Mouse (Mus musculus) neural tube, embryonic 14.5 days (tissue): Measurements from ENCODE around the gene Fkbp14. TPM values are rescaled to one million over a fixed set of nuclear protein-coding genes. Genes with fewer than 3 reads are reported as not detected.

Experiments used
- ATAC-seq: fragments of 200-750 bp; cut with Nextera tagmentation; 2 replicates; pipeline ENCODE4 v1.8.0; 2017; ENCODE audit warnings: low read depth, mild to moderate bottlenecking, moderate TSS enrichment, moderate library complexity
- H3K27ac ChIP-seq: fragments of 300-500 bp; sonication (generic); 2 replicates; pipeline ENCODE4 v1.5.1; 2014; ENCODE audit warnings: low read depth, mild to moderate bottlenecking, control low read depth, low read length, moderate library complexity, mixed read lengths
- H3K27me3 ChIP-seq: fragments of 300-500 bp; sonication (generic); 2 replicates; pipeline ENCODE4 v1.6.1; 2014; ENCODE audit warnings: low read length; ENCODE audit not compliant: control insufficient read depth, insufficient read depth
- H3K36me3 ChIP-seq: fragments of 300-500 bp; sonication (generic); 2 replicates; pipeline ENCODE4 v1.6.1; 2014; ENCODE audit warnings: low read length, mixed read lengths; ENCODE audit not compliant: control insufficient read depth, insufficient read depth
- H3K4me1 ChIP-seq: fragments of 300-500 bp; sonication (generic); 2 replicates; pipeline ENCODE4 v1.6.1; 2014; ENCODE audit warnings: low read length; ENCODE audit not compliant: control insufficient read depth, insufficient read depth
- H3K4me2 ChIP-seq: fragments of 300-500 bp; sonication (generic); 2 replicates; pipeline ENCODE4 v1.6.1; 2014; ENCODE audit warnings: mild to moderate bottlenecking, low read depth, low read length, control low read depth
- H3K4me3 ChIP-seq: fragments of 300-500 bp; sonication (generic); 2 replicates; pipeline ENCODE4 v1.5.1; 2014; ENCODE audit warnings: low read depth, low read length, control low read depth, mixed read lengths
- H3K9ac ChIP-seq: fragments of 300-500 bp; sonication (generic); replicated peaks from 2 replicates; pipeline ENCODE4 v1.6.1; 2014; ENCODE audit warnings: low read depth, mild to moderate bottlenecking, control low read depth, low read length, mixed read lengths
- H3K9me3 ChIP-seq: fragments of 300-500 bp; sonication (generic); 2 replicates; pipeline ENCODE4 v1.6.1; 2016; ENCODE audit warnings: low read length; ENCODE audit not compliant: control insufficient read depth
- WGBS: fragments of 180-500 bp; shearing (Covaris S2); extraction: QIAGEN DNeasy Blood & Tissue Kit; methylation state at CpG from one replicate; pipeline ENCODE4 v1.1.7; 2014; 5-methylcytosine and 5-hydroxymethylcytosine counted together
- polyA plus RNA-seq: library from polyadenylated mRNA; unstranded; fragments of >200 nt; fragmentation: Nextera tagmentation; extraction: Ambion mirVana; gene quantifications from 2 replicates; pipeline ENCODE4 v1.2.1, GENCODE M21; 2014

The Fkbp14 gene
- polyA plus RNA-seq = 9.1 and 14.6 TPM in 2 replicates

DNA sequence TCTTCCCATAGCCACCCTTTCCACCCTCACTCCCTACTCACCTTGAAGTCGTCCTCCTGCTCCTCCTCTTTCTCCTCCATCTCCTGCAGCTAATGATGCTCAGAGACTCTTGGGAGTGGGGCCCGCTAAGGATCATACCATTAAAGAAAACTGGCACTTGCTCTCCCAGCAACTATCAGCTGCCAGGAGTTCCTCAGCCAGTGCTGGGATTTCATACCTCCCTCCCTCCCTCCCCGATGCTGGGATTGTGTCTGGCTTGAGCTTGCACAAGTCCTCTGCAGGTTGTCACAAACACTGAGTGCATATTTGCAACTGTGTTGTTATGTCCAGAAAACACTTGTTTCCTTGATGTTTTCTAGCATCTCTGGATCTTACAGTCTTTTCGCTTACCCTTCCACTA, at the start of gene Fkbp14:
TSS of gene Fkbp14 (minus strand) at position 101 of the 400 bp plus-strand sequence.
- no peaks in the 10 kb centered on the region for H3K9me3 ChIP-seq
- no peak within 1 kb of the TSS for H3K27ac ChIP-seq
- H3K4me2 ChIP-seq = peak within 1 kb of the TSS; percentile 62
- H3K36me3 ChIP-seq = no peaks in the 10 kb centered on the region
- peaks cover 2% of the 10 kb centered on the region; the same call in 1 of the 2 replicates for H3K27me3 ChIP-seq
- ATAC-seq = no peak
- 74% methylated on average over 4 of the region's 4 CpGs for whole genome bisulfite sequencing
- H3K4me3 ChIP-seq = peak within 1 kb of the TSS; percentile 98; the same call in 1 of the 2 replicates
- H3K9ac ChIP-seq = no peak within 1 kb of the TSS
- peaks cover 13% of the 10 kb centered on the region for H3K4me1 ChIP-seq

DNA sequence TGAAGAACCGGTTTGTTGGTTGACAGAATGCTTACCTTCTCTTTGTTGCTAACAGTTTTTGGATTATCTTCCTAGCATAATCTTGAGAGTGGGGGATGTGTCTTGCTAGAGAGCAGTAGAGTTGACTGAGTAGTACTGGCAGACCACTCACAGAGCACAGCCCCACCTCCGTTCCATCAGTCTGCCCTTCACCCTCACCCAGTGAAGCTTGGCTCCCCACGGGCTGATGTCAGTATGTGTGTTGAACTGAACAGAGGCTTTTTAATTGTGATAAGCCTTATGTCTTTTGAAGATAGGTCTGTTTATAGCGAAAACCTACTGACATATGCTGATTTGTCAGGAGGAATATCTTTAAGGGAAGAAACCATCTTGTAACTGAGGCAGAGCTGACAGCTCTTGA, 46.1 kb upstream of the Fkbp14 start:
- no peaks in the 10 kb centered on the region for H3K27me3 ChIP-seq
- no peak for ATAC-seq
- no peak overlapping the region for H3K9ac ChIP-seq
- peaks cover 3% of the 10 kb centered on the region; the same call in 1 of the 2 replicates for H3K36me3 ChIP-seq
- 91% methylated on average over 4 of the region's 4 CpGs for WGBS
- no peak overlapping the region for H3K4me3 ChIP-seq
- no peak overlapping the region for H3K4me2 ChIP-seq
- no peak overlapping the region for H3K27ac ChIP-seq
- H3K9me3 ChIP-seq = no peaks in the 10 kb centered on the region
- H3K4me1 ChIP-seq = no peaks in the 10 kb centered on the region

DNA sequence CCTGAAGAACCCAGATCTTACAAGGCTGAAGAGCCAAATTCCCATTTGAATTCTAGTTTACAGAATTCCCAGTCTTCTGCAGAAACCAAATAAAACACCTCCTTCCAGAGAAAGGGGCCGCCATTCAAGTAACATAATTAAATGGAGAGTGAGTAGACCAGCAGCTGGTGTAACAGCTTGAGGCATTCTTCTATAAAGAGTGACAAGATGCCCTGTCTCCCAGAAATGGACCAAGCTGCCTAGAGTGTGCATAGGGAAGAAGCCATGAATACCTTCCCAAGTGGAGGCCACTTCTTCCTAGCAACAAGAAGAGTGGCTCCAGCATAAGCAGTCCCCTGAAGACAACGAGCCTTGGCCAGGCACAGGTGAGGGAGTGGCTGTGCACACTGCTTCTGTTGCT, 44.8 kb upstream of the Fkbp14 start:
- Histone ChIP-seq H3K36me3 (peaks cover 5% of the 10 kb centered on the region; the same call in 1 of the 2 replicates), H3K27ac (no peak overlapping the region), H3K27me3 (no peaks in the 10 kb centered on the region), H3K9ac (no peak overlapping the region), H3K4me2 (no peak overlapping the region), H3K9me3 (no peaks in the 10 kb centered on the region), H3K4me1 (no peaks in the 10 kb centered on the region), H3K4me3 (no peak overlapping the region)
- no peak for ATAC-seq
- whole genome bisulfite sequencing = 85% methylated on average over 2 of the region's 2 CpGs

DNA sequence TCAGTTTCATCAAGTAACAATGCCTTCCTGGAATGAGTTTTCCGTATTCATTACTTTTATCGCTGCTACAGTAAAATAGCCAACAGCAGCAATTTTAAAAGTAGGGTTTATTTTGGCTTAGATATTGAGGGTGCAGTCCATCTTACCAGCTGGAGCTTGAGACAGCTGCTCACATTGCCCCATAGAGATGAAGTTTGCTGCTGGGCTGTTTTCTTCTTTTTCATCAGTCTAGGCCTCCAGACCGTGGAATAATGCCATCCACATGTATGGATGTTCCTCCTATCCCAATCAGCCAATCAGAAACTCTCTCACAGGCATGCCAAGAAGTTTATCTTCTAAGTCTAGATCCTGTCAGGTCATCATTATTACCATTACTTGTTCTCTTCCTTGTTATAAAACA, 42.8 kb upstream of the Fkbp14 start:
- H3K4me3 ChIP-seq = no peak overlapping the region
- H3K4me1 ChIP-seq = no peaks in the 10 kb centered on the region
- no peak for ATAC-seq
- no peak overlapping the region for H3K9ac ChIP-seq
- H3K27ac ChIP-seq = no peak overlapping the region
- H3K9me3 ChIP-seq = no peaks in the 10 kb centered on the region
- no peaks in the 10 kb centered on the region for H3K27me3 ChIP-seq
- WGBS = 87% methylated on average over 3 of the region's 3 CpGs
- H3K4me2 ChIP-seq = no peak overlapping the region
- peaks cover 9% of the 10 kb centered on the region; the same call in 1 of the 2 replicates for H3K36me3 ChIP-seq

DNA sequence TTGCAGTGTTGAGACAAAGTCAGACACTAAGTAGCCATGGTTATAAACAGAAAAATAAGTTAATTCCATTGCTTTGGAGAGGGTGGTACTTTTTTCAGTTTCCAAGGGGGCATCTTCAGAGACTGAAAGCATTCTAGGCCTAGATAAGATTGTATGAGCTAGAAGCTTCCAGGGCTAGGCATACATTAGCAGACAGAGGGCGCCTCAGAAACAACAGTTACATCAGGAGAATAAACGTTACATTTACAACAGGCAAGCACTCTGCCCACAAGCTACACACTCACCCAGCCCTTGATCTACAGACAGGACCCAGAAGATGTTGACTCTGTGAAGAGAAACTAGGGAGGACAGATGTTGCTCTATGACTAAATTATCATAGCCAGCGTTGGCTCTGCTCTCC, 34.4 kb upstream of the Fkbp14 start:
- Histone ChIP-seq H3K4me3 (no peak overlapping the region), H3K27ac (no peak overlapping the region), H3K9ac (no peak overlapping the region), H3K36me3 (peaks cover 11% of the 10 kb centered on the region; the same call in 1 of the 2 replicates), H3K4me1 (no peaks in the 10 kb centered on the region), H3K27me3 (no peaks in the 10 kb centered on the region), H3K9me3 (no peaks in the 10 kb centered on the region), H3K4me2 (no peak overlapping the region)
- no peak for ATAC-seq
- 45% methylated on average over 3 of the region's 3 CpGs for WGBS

DNA sequence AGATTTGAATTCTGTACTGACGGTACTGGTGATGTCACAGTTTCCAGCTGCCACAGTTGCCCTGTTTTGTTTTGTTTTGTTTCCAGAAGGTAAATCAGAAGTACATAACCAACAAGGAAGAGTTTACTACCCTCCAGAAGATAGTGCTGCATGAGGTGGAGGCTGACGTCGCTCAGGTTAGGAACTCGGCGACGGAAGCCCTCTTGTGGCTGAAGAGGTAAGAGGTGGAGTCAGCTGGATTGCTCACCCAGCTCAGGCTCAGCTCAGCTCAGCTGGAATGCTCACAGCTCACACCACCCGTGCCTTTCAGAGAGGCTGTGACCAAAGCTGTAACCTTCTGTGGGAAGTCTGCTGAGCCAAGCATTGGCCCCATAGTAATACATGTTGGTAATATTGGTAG, 32.6 kb upstream of the Fkbp14 start:
- H3K4me2 ChIP-seq = no peak overlapping the region
- no peaks in the 10 kb centered on the region for H3K27me3 ChIP-seq
- H3K36me3 ChIP-seq = peaks cover 11% of the 10 kb centered on the region; the same call in 1 of the 2 replicates
- peak; percentile 70; the same call in 1 of the 2 replicates for ATAC-seq
- H3K9me3 ChIP-seq = no peaks in the 10 kb centered on the region
- H3K4me3 ChIP-seq = no peak overlapping the region
- H3K4me1 ChIP-seq = no peaks in the 10 kb centered on the region
- H3K9ac ChIP-seq = no peak overlapping the region
- 35% methylated on average over 7 of the region's 7 CpGs for WGBS
- no peak overlapping the region for H3K27ac ChIP-seq

DNA sequence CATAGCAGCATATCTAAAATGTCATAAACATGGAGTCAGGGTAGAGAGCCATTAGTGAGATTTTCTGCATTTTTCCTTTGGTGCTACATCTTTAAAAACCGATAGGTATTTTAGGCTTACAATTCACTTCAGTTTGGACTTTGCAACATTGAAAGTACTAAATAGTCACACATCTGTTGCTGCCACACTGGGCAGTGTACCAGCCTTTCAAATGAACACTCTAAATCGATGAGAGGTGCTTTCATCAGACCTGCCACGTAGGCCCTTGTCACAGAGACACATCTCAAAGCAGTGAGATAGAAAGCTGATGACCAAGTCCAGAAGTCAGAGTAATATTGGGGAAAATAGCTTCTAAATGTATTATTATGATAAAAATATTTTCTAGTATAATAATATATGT, 31.3 kb upstream of the Fkbp14 start:
- Histone ChIP-seq H3K9ac (no peak overlapping the region), H3K4me1 (no peaks in the 10 kb centered on the region), H3K36me3 (peaks cover 19% of the 10 kb centered on the region), H3K4me3 (no peak overlapping the region), H3K27me3 (no peaks in the 10 kb centered on the region), H3K4me2 (no peak overlapping the region), H3K9me3 (no peaks in the 10 kb centered on the region), H3K27ac (no peak overlapping the region)
- WGBS = 93% methylated on average over 3 of the region's 3 CpGs
- ATAC-seq = no peak

DNA sequence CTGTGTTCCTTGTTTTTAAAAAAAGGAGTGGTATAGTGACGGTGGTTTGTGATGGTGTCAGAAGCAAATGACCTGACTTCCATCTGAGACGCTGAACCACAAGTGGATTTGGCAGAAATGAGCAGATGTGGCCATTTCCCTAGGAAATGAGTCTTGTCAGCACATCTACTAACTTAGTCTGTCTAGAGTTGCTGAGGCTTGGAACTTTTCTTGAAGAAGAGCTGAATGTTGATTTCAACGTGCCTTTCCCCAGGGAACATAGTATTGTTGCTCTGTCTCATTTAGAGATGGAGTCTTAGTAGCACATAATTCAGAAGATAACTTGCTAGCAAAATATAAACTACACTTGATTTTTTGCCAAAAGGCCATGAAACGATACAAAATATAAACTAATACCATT, 23.2 kb upstream of the Fkbp14 start:
- H3K4me1 ChIP-seq = no peaks in the 10 kb centered on the region
- H3K9me3 ChIP-seq = no peaks in the 10 kb centered on the region
- H3K9ac ChIP-seq = no peak overlapping the region
- H3K27ac ChIP-seq = no peak overlapping the region
- no peak for ATAC-seq
- 90% methylated on average over 4 of the region's 4 CpGs for WGBS
- no peak overlapping the region for H3K4me3 ChIP-seq
- H3K36me3 ChIP-seq = peaks cover 12% of the 10 kb centered on the region
- no peak overlapping the region for H3K4me2 ChIP-seq
- no peaks in the 10 kb centered on the region for H3K27me3 ChIP-seq

DNA sequence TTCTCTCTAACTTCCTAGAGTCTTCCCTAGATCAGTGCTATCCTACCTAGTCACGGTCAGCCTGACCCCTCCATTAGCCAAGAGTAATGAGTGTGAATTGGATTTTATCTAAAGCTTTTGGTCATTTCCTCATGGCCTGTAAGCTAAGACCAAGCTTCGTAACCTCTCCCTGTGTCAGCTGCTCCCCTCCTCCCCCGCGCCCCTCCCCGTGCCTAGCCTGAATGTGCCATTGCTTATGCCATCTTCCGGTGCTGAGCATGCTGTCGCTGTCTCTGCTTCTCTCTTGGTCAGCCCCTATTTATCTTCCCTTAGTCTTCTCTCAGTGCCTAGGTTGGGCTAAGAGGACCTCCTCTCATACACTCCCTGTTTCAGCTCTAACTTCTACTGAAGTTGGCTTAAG, 22.4 kb upstream of the Fkbp14 start:
- Histone ChIP-seq H3K36me3 (peaks cover 12% of the 10 kb centered on the region), H3K4me1 (no peaks in the 10 kb centered on the region)

More for the DNA sequence above, 22.4 kb upstream of the Fkbp14 start:
- WGBS = 92% methylated on average over 7 of the region's 7 CpGs
- no peak overlapping the region for H3K4me3 ChIP-seq
- H3K27me3 ChIP-seq = no peaks in the 10 kb centered on the region
- H3K4me2 ChIP-seq = no peak overlapping the region
- H3K27ac ChIP-seq = no peak overlapping the region
- no peak for ATAC-seq
- H3K9me3 ChIP-seq = no peaks in the 10 kb centered on the region
- no peak overlapping the region for H3K9ac ChIP-seq
